Mouse (Mus musculus): ENCODE results near the gene Myo6. TPM values are rescaled to one million over a fixed set of nuclear protein-coding genes. Genes with fewer than 3 reads are reported as not detected.

The Myo6 gene
- total and polyA plus RNA-seq, 3 experiments, result 1.2 to 1.6 TPM; not detected in 1

- Histone ChIP-seq H3K27ac (ENCODE audit: control insufficient read depth, low read depth, low read length) (no peak overlapping the region), H3K79me2 (ENCODE audit: control insufficient read depth, insufficient read depth, low read length, poor library complexity) (no peaks in the 10 kb centered on the region), H3K4me3 (ENCODE audit: control insufficient read depth in 1 of 2, insufficient read depth in 1 of 2, low read depth in 2 of 2, low read length in 2 of 2) (no peak overlapping the region), H3K27me3 (ENCODE audit: control insufficient read depth in 1 of 2, insufficient read depth in 2 of 2, low read length in 2 of 2) (no peaks in the 10 kb centered on the region; a peak in 1 of 4 replicates), H3K36me3 (ENCODE audit: control insufficient read depth in 1 of 2, insufficient read depth in 2 of 2, low read length in 2 of 2) (no peaks in the 10 kb centered on the region), H3K4me1 (ENCODE audit: control insufficient read depth in 1 of 2, insufficient read depth in 2 of 2, low read length in 2 of 2) (no peaks in the 10 kb centered on the region), H3K9me3 (replicated peaks; ENCODE audit: insufficient read depth, low read length) (no peaks in the 10 kb centered on the region), H3K9ac (ENCODE audit: control insufficient read depth, low read depth, low read length, poor library complexity, severe bottlenecking) (no peak overlapping the region)
- no peak for DNase-seq (ENCODE audit: low read depth, low spot score)
- TF ChIP-seq SIN3A (IDR thresholded peaks at IDR 0.05; ENCODE audit: low read length) (no peak), KAT2A (conservative IDR thresholded peaks at IDR 0.05; ENCODE audit: low read depth, low read length) (no peak), POLR2AphosphoS2 (IDR thresholded peaks at IDR 0.05; ENCODE audit: low read length) (no peak), JUND (IDR thresholded peaks at IDR 0.05; ENCODE audit: low read depth, low read length) (no peak), CHD1 (IDR thresholded peaks at IDR 0.05; ENCODE audit: low read depth, low read length) (no peak), NRF1 (IDR thresholded peaks at IDR 0.05; ENCODE audit: insufficient read depth, low read depth, low read length, poor library complexity, severe bottlenecking) (no peak), UBTF (IDR thresholded peaks at IDR 0.05; ENCODE audit: borderline replicate concordance, insufficient read depth, low read depth, low read length) (no peak), RAD21 (IDR thresholded peaks at IDR 0.05; ENCODE audit: low read depth, low read length) (no peak)
Observed at GRCm38 (mm10) chr9:80275772-80276134, 110.9 kb downstream of the Myo6 start.

DNA sequence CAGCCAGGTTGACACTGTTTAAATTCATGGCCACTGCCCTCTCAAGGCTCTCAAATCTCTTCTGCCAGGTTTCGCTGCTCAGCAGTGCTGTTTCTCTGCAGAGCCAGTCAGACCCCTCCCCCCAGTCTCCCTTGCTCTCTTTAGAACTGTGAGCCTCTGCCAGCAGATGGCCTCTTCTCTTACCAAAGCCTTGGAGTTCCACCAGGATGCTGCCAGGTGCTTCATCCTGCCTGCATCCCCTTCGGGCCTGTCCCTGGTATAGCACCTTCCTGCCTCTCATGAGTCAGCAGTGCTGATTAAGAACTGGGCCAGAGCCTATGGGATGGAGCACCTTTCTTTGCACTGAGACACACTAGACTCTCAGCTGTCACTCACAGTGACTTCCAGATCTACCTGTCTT is 112.3 kb downstream of the Myo6 start:
- Histone ChIP-seq H3K4me1 (ENCODE audit: control insufficient read depth in 1 of 2, insufficient read depth in 2 of 2, low read length in 2 of 2) (no peaks in the 10 kb centered on the region), H3K27me3 (ENCODE audit: control insufficient read depth in 1 of 2, insufficient read depth in 2 of 2, low read length in 2 of 2) (no peaks in the 10 kb centered on the region; a peak in 1 of 4 replicates), H3K36me3 (ENCODE audit: control insufficient read depth in 1 of 2, insufficient read depth in 2 of 2, low read length in 2 of 2) (no peaks in the 10 kb centered on the region), H3K79me2 (ENCODE audit: control insufficient read depth, insufficient read depth, low read length, poor library complexity) (no peaks in the 10 kb centered on the region), H3K9me3 (replicated peaks; ENCODE audit: insufficient read depth, low read length) (no peaks in the 10 kb centered on the region), H3K27ac (ENCODE audit: control insufficient read depth, low read depth, low read length) (no peak overlapping the region), H3K4me3 (ENCODE audit: control insufficient read depth in 1 of 2, insufficient read depth in 1 of 2, low read depth in 2 of 2, low read length in 2 of 2) (no peak overlapping the region), H3K9ac (ENCODE audit: control insufficient read depth, low read depth, low read length, poor library complexity, severe bottlenecking) (no peak overlapping the region)
- DNase-seq (ENCODE audit: low read depth, low spot score), result no peak
- TF ChIP-seq USF1 (IDR thresholded peaks at IDR 0.05; ENCODE audit: low read depth, low read length) (no peak), MAFK (IDR thresholded peaks at IDR 0.05; ENCODE audit: borderline replicate concordance, low read depth, low read length) (no peak), CHD1 (IDR thresholded peaks at IDR 0.05; ENCODE audit: low read depth, low read length) (no peak), ZNF384 (IDR thresholded peaks at IDR 0.05; ENCODE audit: low read depth, low read length) (no peak), SIN3A (IDR thresholded peaks at IDR 0.05; ENCODE audit: low read length) (no peak)

- Histone ChIP-seq H3K4me3 (ENCODE audit: control insufficient read depth in 1 of 2, insufficient read depth in 1 of 2, low read depth in 2 of 2, low read length in 2 of 2) (no peak overlapping the region), H3K9ac (ENCODE audit: control insufficient read depth, low read depth, low read length, poor library complexity, severe bottlenecking) (no peak overlapping the region), H3K79me2 (ENCODE audit: control insufficient read depth, insufficient read depth, low read length, poor library complexity) (no peaks in the 10 kb centered on the region), H3K27me3 (ENCODE audit: control insufficient read depth in 1 of 2, insufficient read depth in 2 of 2, low read length in 2 of 2) (no peaks in the 10 kb centered on the region; a peak in 1 of 4 replicates), H3K36me3 (ENCODE audit: control insufficient read depth in 1 of 2, insufficient read depth in 2 of 2, low read length in 2 of 2) (no peaks in the 10 kb centered on the region), H3K9me3 (replicated peaks; ENCODE audit: insufficient read depth, low read length) (no peaks in the 10 kb centered on the region), H3K4me1 (ENCODE audit: control insufficient read depth in 1 of 2, insufficient read depth in 2 of 2, low read length in 2 of 2) (no peaks in the 10 kb centered on the region), H3K27ac (ENCODE audit: control insufficient read depth, low read depth, low read length) (no peak overlapping the region)
- TF ChIP-seq MAFK (IDR thresholded peaks at IDR 0.05; ENCODE audit: borderline replicate concordance, low read depth, low read length) (no peak), ZC3H11A (IDR thresholded peaks at IDR 0.05; ENCODE audit: low read depth, low read length) (no peak), SMC3 (IDR thresholded peaks at IDR 0.05; ENCODE audit: low read depth, low read length) (no peak), GATA1 (IDR thresholded peaks at IDR 0.05; ENCODE audit: low read depth, low read length) (no peak), USF1 (IDR thresholded peaks at IDR 0.05; ENCODE audit: low read depth, low read length) (no peak), GABPA (IDR thresholded peaks at IDR 0.05; ENCODE audit: low read depth, low read length) (no peak), POLR2AphosphoS5 (IDR thresholded peaks at IDR 0.05; ENCODE audit: borderline replicate concordance, low read depth, low read length) (no peak), CTCF (IDR thresholded peaks at IDR 0.05 in 2 of 3, conservative IDR thresholded peaks at IDR 0.05 in 1 of 3; ENCODE audit: control insufficient read depth in 1 of 3, insufficient read depth in 1 of 3, low read depth in 2 of 3, low read length in 3 of 3, poor library complexity in 1 of 3, severe bottlenecking in 1 of 3) (no peak), MAX (IDR thresholded peaks at IDR 0.05; ENCODE audit: low read length) (no peak), CHD2 (IDR thresholded peaks at IDR 0.05; ENCODE audit: low read length) (no peak), ZMIZ1 (IDR thresholded peaks at IDR 0.05; ENCODE audit: low read depth, low read length) (no peak), USF2 (IDR thresholded peaks at IDR 0.05; ENCODE audit: borderline replicate concordance in 1 of 2, insufficient read depth in 1 of 2, low read depth in 1 of 2, low read length in 2 of 2) (no peak), POLR2AphosphoS2 (IDR thresholded peaks at IDR 0.05; ENCODE audit: low read length) (no peak), MXI1 (IDR thresholded peaks at IDR 0.05; ENCODE audit: low read depth, low read length) (no peak), MYC (IDR thresholded peaks at IDR 0.05; ENCODE audit: low read depth, low read length) (no peak), POLR2A (IDR thresholded peaks at IDR 0.05; ENCODE audit: control insufficient read depth in 1 of 2, insufficient read depth in 1 of 2, low read depth in 1 of 2, low read length in 2 of 2, poor library complexity in 1 of 2) (no peak)
- DNase-seq (ENCODE audit: low read depth, low spot score), result no peak
Observed at GRCm38 (mm10) chr9:80277770-80278169, 112.9 kb downstream of the Myo6 start.

All from MEL (cell line).